Mouse (Mus musculus): ENCODE measurements around the gene Lpin1. TPM values are rescaled to one million over a fixed set of nuclear protein-coding genes. Genes with fewer than 3 reads are reported as not detected.

Lpin1 gene
- polyA plus RNA-seq, 1 experiment from 2014 or later, result 3.3 TPM

Other genes with a start within 250 kb of the Lpin1 start
- not detected in 2 replicates for gene Ntsr2, start 42.4 kb upstream of the Lpin1 start, polyA plus RNA-seq (2016; fragmentation: Nextera tagmentation; extraction: Ambion mirVana)
- gene Greb1, start 189.9 kb upstream of the Lpin1 start, polyA plus RNA-seq (2016; fragmentation: Nextera tagmentation; extraction: Ambion mirVana), result 5.5 TPM in 2 replicates
- gene E2f6, start 200.0 kb upstream of the Lpin1 start, polyA plus RNA-seq (2016; fragmentation: Nextera tagmentation; extraction: Ambion mirVana), result 52.8 and 63.4 TPM in 2 replicates